Mouse (Mus musculus): ENCODE measurements around the gene Asap2. TPM values are rescaled to one million over a fixed set of nuclear protein-coding genes. Genes with fewer than 3 reads are reported as not detected.

Gene Asap2
- polyA plus RNA-seq, 1 experiment from 2014 or later = 6.1 TPM

DNA sequence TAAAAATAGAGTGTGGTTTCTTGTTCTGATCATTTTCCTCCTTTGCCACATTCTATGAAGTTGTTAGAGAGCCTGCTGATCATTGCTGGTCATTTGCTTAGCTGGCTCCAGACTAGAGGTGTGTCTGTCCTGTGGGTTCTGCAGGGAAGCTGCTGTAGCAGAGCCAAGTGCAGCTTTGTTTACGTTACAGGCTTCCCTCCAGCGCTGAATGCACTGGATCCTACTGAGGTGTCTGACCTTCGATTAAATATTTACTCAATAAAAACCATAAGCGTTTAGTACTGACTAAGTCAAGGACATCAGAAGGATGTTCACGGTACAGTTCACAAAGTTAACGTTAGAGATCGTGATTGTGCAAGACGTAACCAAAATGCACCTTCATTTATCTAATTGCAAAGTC lies 311.7 kb downstream of the Asap2 start:
- WGBS = 80% methylated on average over 8 of the region's 8 CpGs
- Histone ChIP-seq H3K36me3 (peaks cover 72% of the 10 kb centered on the region), H3K9me3 (replicated peaks) (no peaks in the 10 kb centered on the region), H3K4me1 (replicated peaks) (0 out of 2 replicates have a peak, but pooled peaks cover 2% of the 10 kb centered on the region), H3K27ac (peak overlapping the region; percentile 6; the same call in 1 of the 2 replicates), H3K27me3 (no peaks in the 10 kb centered on the region), H3K4me2 (no peak overlapping the region), H3K4me3 (no peak overlapping the region), H3K9ac (no peak overlapping the region)
- no peak for ATAC-seq (replicated peaks; ENCODE audit: insufficient number of reproducible peaks, insufficient read depth, low FRiP score, low read depth)

DNA sequence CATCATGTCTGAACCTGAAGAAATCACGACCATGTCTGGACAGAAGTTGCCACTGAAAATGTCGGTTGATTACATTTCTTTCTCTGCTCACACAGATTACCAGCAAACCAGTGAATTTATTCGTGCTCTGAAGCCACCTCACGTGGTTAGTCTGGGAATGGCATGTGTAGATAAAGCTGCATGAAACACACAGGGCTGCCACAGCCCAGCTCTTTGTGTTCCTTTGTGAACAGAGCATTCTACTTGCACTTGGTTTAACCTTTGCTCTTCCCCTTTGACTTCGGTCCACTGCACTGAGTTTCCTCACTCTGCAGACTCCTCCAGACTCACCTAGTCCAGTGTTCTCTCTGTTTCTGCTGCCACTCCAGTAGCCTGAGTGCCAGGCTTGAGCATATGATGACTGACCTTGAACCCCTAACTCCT lies 312.1 kb downstream of the Asap2 start:
- no peaks in the 10 kb centered on the region for H3K27me3 ChIP-seq
- H3K27ac ChIP-seq = no peak overlapping the region
- H3K4me2 ChIP-seq = no peak overlapping the region
- H3K9ac ChIP-seq = no peak overlapping the region
- H3K36me3 ChIP-seq = peaks cover 71% of the 10 kb centered on the region
- 69% methylated on average over 5 of the region's 5 CpGs for WGBS
- 0 out of 2 replicates have a peak, but pooled peaks cover 2% of the 10 kb centered on the region for H3K4me1 ChIP-seq (replicated peaks)
- no peak overlapping the region for H3K4me3 ChIP-seq
- no peak for ATAC-seq (replicated peaks; ENCODE audit: insufficient number of reproducible peaks, insufficient read depth, low FRiP score, low read depth)
- H3K9me3 ChIP-seq (replicated peaks) = no peaks in the 10 kb centered on the region

DNA sequence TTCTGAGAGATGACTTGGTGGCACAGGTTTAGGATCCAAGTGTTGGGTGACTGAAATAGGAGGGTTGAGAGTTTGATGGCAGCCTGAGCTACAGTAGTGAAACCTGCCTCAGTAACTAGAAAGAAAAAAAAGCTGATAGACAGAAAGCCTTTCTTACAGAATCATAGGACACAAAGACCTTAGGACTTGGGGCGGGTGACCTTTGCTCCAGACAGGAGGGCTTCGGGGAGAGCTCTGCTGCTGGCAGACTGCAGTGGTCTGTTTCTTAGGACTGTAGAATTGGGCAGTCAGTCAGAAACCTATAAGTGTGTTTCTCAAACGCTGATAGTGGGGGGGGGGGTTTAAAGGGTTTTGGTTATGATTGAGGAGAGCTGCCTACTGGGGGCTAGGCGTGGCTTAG lies 315.5 kb downstream of the Asap2 start:
- H3K4me1 ChIP-seq (replicated peaks) = 0 out of 2 replicates have a peak, but pooled peaks cover 2% of the 10 kb centered on the region
- peaks cover 73% of the 10 kb centered on the region for H3K36me3 ChIP-seq
- WGBS = 94% methylated on average over 4 of the region's 4 CpGs
- no peak overlapping the region for H3K4me2 ChIP-seq
- no peak overlapping the region for H3K4me3 ChIP-seq
- no peak overlapping the region for H3K27ac ChIP-seq
- no peak for ATAC-seq (replicated peaks; ENCODE audit: insufficient number of reproducible peaks, insufficient read depth, low FRiP score, low read depth)
- no peak overlapping the region for H3K9ac ChIP-seq
- H3K9me3 ChIP-seq (replicated peaks) = no peaks in the 10 kb centered on the region
- H3K27me3 ChIP-seq = no peaks in the 10 kb centered on the region

DNA sequence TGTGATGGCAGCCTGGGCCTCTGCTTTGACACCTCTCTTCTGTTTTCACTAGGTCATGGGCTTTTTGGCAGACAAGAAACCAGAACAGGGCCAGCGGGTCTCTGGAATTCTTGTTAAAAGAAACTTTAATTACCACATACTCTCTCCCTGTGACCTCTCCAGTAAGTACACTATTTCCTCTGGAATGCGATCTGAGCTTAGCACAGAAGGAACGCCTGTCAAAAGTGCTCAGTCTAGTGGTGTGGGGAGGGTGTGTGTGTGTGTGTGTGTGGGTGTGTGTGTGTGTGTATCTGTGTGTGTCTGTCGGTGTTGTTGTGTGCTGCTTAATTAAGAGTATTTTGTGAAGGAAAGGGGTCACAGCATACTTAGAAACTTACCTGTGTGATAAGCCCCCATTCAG lies 316.5 kb downstream of the Asap2 start:
- Histone ChIP-seq H3K4me1 (replicated peaks) (0 out of 2 replicates have a peak, but pooled peaks cover 2% of the 10 kb centered on the region), H3K4me3 (no peak overlapping the region), H3K4me2 (no peak overlapping the region), H3K27me3 (no peaks in the 10 kb centered on the region), H3K36me3 (peaks cover 75% of the 10 kb centered on the region), H3K9ac (no peak overlapping the region), H3K9me3 (replicated peaks) (no peaks in the 10 kb centered on the region), H3K27ac (no peak overlapping the region)
- no peak for ATAC-seq (replicated peaks; ENCODE audit: insufficient number of reproducible peaks, insufficient read depth, low FRiP score, low read depth)
- 83% methylated on average over 4 of the region's 4 CpGs for WGBS

DNA sequence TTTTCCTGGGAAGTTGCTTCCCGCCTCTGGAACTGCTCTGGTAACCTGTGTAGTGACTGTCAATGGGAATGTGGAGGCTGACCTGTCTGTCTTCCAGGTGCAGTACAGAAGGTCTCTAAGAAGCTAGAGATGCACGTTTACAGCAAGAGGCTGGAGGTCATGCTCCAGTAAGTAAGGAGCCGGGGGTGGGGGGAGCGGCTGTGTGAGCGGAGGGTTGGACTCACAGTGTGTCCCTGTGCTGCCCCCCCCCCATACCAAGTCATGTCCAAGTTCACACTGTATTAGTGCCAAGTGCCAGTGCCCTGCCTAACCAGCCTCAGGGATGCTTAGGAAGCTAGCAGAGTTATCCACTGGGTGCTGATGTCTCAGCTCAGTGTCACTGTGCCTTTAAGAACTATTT lies 321.9 kb downstream of the Asap2 start:
- Histone ChIP-seq H3K9me3 (replicated peaks) (no peaks in the 10 kb centered on the region), H3K4me3 (no peak overlapping the region), H3K36me3 (peaks cover 62% of the 10 kb centered on the region), H3K4me2 (no peak overlapping the region), H3K4me1 (replicated peaks) (peaks cover 11% of the 10 kb centered on the region; the same call in 1 of the 2 replicates), H3K27me3 (no peaks in the 10 kb centered on the region), H3K27ac (no peak overlapping the region), H3K9ac (no peak overlapping the region)
- ATAC-seq (replicated peaks; ENCODE audit: insufficient number of reproducible peaks, insufficient read depth, low FRiP score, low read depth) = no peak
- 87% methylated on average over 5 of the region's 5 CpGs for WGBS

DNA sequence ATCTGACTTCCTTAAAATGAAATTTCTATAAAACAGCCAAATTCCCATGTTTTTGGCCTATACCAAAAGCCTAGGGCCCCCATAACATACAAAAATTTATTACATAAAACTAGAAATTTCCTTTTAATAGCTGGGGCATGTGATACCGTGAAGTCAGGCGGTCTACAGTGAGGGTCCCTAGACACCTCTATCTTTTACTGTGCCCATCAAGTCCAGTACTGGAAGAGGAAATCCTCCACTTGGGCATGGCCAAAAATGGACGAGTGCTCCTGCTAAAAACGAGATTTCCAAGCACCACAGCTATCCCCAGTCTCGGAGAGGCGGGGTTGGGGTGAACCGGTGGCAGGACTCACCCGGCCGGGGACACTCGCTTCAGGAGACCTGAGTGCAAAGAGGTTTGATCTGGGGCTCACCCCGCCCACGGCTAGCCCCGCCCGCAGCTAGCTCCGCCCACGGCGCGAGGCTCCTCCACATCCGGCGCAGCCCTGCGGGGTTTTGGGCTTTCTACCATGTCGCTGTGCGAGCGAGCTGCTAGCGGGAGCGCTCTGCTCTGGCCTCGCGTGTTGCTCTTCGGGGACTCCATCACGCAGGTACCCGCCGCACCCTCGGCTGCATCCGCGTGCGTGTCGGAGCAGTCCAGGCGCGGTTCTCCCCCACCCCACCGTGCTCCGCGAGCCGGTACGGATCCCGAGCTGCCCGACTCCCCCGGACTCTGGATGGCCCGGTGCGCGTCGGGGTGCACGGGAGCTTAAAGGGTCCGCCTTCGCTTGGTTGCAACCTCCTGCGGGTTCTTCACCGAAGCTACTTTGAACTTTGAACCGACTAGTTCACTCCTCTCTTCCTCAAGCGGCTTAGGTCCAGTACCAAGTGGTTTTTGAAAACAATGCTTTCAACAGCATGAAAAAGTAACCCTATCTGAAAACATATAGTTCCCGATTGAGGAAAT lies 325.9 kb downstream of the Asap2 start, which contains the start of gene Iah1:
Iah1 (plus strand) TSS at position 467 of the 946 bp plus-strand sequence.
- H3K4me1 ChIP-seq (replicated peaks) = peaks cover 13% of the 10 kb centered on the region; the same call in 1 of the 2 replicates
- H3K4me3 ChIP-seq = peak within 1 kb of the TSS; percentile 85
- H3K27ac ChIP-seq = peak within 1 kb of the TSS; percentile 81
- H3K36me3 ChIP-seq = peaks cover 34% of the 10 kb centered on the region
- H3K9ac ChIP-seq = peak within 1 kb of the TSS; percentile 80
- H3K4me2 ChIP-seq = peak within 1 kb of the TSS; percentile 80
- ATAC-seq (replicated peaks; ENCODE audit: insufficient number of reproducible peaks, insufficient read depth, low FRiP score, low read depth) = peak; percentile 93
- WGBS = 2% methylated on average over 59 of the region's 59 CpGs
- H3K27me3 ChIP-seq = no peaks in the 10 kb centered on the region
- H3K9me3 ChIP-seq (replicated peaks) = no peaks in the 10 kb centered on the region

DNA sequence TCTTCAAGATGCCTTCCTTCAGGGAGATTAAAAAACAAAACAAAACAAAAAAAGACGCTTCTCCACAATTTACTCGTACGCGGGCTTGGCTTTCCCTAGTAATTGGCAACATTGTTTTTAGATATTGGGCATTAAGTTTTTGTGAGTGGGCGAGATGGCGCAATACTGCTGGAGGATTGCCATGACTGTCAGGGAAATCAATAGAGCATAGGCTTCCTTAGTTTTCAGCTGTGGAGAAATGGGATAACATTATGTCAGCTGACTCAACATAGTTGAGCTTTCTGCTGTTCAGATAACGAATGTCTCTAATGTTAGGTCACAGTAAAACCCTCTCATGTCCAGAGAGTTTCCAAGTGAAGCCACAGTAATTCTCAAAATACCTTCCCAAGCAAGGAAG lies 326.6 kb downstream of the Asap2 start:
- Histone ChIP-seq H3K4me3 (peak overlapping the region; percentile 85), H3K4me1 (replicated peaks) (peaks cover 13% of the 10 kb centered on the region; the same call in 1 of the 2 replicates), H3K4me2 (peak overlapping the region; percentile 80), H3K27ac (peak overlapping the region; percentile 81), H3K9me3 (replicated peaks) (no peaks in the 10 kb centered on the region), H3K27me3 (no peaks in the 10 kb centered on the region), H3K9ac (peak overlapping the region; percentile 80), H3K36me3 (peaks cover 32% of the 10 kb centered on the region)
- WGBS = 22% methylated on average over 7 of the region's 7 CpGs
- ATAC-seq (replicated peaks; ENCODE audit: insufficient number of reproducible peaks, insufficient read depth, low FRiP score, low read depth) = no peak

DNA sequence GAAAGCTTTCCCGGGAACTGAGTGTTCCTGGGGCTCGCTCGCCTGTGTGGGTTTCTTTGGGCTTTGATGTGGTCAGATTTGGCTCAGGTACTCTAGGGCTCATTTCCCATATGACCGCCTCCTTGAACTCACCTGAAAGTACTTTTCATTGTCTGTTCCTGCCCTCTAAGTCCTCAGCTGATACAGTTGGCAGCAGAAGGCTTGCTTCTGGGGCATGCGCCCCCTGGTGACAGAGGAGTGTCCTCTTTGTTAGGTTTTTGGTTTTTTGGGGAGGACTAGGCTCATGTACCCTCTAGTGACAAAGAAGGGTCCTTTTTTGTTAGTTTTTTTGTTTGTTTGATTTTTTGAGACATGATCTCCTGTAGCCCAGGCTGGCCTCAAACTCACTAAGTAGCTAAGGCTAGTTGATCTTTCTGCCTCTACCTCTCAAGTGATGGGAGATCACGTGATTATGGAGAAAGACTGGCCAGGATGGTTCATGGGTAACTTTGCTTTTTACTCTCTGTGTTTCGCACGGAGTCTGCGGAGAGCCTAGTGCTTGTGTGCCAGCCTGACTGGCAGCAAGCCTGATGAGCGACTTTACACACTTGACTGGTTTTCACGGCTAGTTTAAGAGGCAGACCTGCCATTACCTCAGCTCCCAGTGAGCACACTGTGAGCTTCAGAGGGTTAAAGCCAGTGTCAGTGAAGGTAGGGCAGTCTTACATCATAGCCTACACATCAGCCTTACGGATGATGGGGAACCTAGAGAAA lies 328.1 kb downstream of the Asap2 start:
- Histone ChIP-seq H3K4me2 (no peak overlapping the region), H3K27me3 (no peaks in the 10 kb centered on the region), H3K27ac (no peak overlapping the region), H3K36me3 (peaks cover 24% of the 10 kb centered on the region), H3K4me3 (no peak overlapping the region), H3K9ac (no peak overlapping the region), H3K9me3 (replicated peaks) (no peaks in the 10 kb centered on the region), H3K4me1 (replicated peaks) (peaks cover 13% of the 10 kb centered on the region; the same call in 1 of the 2 replicates)
- ATAC-seq (replicated peaks; ENCODE audit: insufficient number of reproducible peaks, insufficient read depth, low FRiP score, low read depth) = no peak
- WGBS = 82% methylated on average over 12 of the region's 12 CpGs
